Mouse (Mus musculus): ENCODE measurements around the gene Rbx1.

Rbx1 gene

DNA sequence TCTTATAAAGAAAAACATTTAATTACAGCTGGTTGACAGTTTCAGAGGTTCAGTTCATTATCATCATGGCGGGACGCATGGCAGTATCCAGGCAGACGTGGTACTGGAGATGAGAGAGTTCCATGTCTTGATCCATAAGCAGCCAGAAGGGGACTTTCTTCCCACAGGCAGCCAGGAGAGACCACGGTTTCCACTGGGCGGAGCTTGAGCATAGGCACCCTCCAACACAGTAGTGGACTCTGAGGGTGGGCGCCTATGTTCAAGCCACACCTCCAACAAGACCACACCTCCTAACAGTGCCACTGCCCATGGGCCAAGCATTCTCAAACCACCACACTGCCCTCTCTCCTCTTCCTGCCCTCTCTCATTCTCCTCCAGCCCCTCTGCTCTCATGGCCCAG is 17.6 kb downstream of the Rbx1 start:
- no peak for DNase-seq (ENCODE audit: low read depth, low spot score)

- DNase-seq (ENCODE audit: low read depth, low spot score): no peak
These were observed 19.4 kb downstream of the Rbx1 start for GRCm38 (mm10) chr15:81485483-81485882.

GRCm38 (mm10) chr15:81503466-81503865 is 37.4 kb downstream of the Rbx1 start:
- DNase-seq (ENCODE audit: low read depth, low spot score): no peak

GRCm38 (mm10) chr15:81503995-81504394 is 37.9 kb downstream of the Rbx1 start:
- no peak for DNase-seq (ENCODE audit: low read depth, low spot score)

DNA sequence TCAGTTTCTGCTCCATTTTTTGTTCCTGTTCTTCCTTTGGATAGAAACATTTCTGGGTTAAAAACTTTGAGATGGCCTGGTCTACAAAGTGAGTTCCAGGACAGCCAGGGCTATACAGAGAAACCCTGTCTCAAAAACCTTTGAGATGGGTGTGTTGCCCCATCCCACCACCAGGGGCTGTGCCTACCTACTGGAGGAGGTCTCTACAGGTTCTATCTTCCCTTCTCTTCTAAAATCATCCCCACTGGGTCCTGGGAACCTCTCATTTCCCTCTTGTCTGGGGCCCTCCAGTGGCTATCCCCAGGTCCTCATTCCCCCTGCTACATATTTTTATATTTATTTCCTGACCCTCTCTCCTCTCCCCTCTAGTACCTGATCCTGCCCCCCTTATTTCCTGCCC is 41.1 kb downstream of the Rbx1 start:
- no peak for DNase-seq (ENCODE audit: low read depth, low spot score)

- DNase-seq (ENCODE audit: low read depth, low spot score): no peak
These were observed 44.5 kb downstream of the Rbx1 start for GRCm38 (mm10) chr15:81510621-81511020.

DNA sequence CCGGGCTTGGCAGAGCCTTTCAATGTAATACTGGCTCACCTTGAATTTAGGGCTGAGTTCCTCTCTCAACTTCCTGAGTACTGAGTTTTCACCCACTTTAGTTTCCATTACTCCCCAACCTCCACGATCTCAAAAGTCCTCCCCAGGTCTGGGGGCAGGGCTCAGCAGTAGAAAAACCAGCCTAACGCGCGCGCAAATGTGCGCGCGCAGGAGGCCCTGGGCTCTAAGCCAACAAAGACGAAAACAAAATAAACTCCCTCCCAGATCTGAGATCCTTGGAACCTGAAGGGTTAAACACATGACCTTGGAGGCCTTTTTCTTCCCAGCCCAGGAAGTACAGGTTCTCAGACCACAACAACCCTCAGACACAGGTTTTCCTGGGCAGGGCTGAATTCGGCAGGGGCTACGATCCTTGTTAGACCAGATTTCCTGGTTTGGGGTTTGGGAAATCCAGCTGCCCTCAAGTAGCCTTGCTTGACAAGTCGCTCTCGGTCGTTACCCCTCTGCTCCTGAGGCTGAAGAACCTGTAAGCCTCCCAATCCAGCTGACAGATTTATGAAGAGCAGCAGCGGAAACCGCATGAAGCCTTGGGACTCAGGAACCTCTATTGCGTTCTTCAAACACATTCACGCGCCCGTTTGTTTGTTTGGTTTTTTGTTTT is 45.6 kb downstream of the Rbx1 start:
- no peak for DNase-seq (ENCODE audit: low read depth, low spot score)

GRCm38 (mm10) chr15:81514111-81514971 is 48.2 kb downstream of the Rbx1 start:
- DNase-seq (ENCODE audit: low read depth, low spot score): no peak

GRCm38 (mm10) chr15:81515221-81515620 is 49.1 kb downstream of the Rbx1 start:
- no peak for DNase-seq (ENCODE audit: low read depth, low spot score)

- DNase-seq (ENCODE audit: low read depth, low spot score): no peak
These were observed 51.9 kb downstream of the Rbx1 start for GRCm38 (mm10) chr15:81518031-81518430.

DNA sequence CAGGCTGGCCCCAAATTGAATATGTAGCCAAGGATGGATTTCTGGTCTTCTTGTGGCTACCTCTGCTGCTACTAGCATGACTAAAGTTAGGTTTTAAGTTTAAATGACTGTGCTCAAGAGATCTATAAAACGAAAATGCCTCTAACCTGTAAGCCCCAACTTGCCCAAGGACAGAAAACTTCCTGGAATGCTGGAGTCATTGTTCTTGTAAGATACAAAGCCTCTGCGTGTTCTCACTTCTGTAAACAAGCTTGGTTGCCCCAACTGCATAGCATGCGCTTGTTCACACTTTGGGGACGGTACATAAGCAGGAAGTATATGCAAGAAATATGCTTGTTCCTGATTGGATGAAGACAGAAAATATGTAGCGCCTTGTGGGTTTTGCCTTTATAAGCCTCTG is 52.7 kb downstream of the Rbx1 start:
- no peak for DNase-seq (ENCODE audit: low read depth, low spot score)

DNA sequence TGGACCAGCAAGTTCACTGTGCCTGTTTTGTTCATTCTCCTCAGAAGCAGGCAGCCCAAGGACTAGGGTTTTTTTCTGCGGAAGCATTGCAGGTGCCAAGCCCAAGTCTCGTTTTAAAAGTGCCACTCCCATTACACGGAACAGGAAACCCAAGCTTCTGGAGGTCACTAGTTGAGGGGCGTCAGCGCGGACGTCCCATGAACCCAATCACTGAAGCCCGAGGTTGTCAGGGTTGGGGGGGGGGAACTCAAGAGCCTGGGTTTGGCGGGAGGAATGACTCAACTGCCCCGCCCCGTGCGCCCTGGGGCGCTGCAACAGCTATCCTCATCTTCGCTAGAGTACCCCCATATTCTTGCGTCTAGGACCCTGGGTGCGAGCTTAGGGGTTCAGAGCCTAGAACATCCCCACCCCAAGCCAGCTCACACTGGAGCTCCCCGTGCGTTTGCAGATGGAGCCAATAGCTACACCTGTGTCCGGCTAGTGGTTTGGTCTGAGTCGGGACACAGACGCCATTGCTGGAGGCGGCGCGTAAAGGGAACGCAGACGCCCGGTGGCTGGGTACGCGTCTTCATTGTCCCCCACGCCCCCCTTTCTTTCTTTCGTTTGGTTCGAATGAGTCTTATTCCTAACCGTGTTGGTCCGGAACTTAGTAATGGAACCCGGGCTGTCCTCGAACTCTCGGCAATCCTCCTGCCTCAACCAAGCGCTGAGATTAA is 56.1 kb downstream of the Rbx1 start:
- no peak for DNase-seq (ENCODE audit: low read depth, low spot score)

GRCm38 (mm10) chr15:81522761-81523168 is 56.7 kb downstream of the Rbx1 start:
- DNase-seq (ENCODE audit: low read depth, low spot score): no peak

GRCm38 (mm10) chr15:81523169-81523871 is 57.2 kb downstream of the Rbx1 start:
- DNase-seq (ENCODE audit: low read depth, low spot score): peak; percentile 78

DNA sequence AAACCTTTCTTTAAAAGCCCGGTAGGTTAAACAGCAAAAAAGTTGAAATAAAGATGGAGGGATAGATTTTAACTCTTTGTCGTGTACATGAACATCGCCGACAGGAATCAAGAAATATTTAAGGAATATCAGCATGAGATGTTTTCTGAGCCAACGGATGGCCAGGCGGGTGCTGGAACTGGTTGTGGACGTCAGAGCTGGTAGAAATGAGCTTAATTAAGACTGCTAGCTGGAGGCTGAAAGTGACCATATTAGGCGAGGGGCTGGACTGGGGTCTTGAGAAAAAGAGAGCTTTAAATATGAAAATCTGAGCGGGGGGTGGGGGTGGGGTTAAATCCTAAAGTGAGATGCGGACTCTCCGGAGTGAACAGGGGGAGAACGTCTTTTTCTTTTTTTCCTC is 57.8 kb downstream of the Rbx1 start:
- no peak for DNase-seq (ENCODE audit: low read depth, low spot score)
